Mouse (Mus musculus) stomach, postnatal 0 days (tissue): ENCODE data around the gene Cblb. TPM values are rescaled to one million over a fixed set of nuclear protein-coding genes. Genes with fewer than 3 reads are reported as not detected.

Experiments used
- ATAC-seq: fragments of 200-750 bp; cut with Nextera tagmentation; 2 replicates; pipeline ENCODE4 v1.8.0; 2017; ENCODE audit not compliant: low FRiP score, low TSS enrichment
- DNase-seq: peaks from one replicate; pipeline ENCODE4 v3.0.0-alpha.2; 2016; ENCODE audit warnings: low spot score
- H3K27ac ChIP-seq: fragments of 300-500 bp; sonication (generic); replicated peaks from 2 replicates; pipeline ENCODE4 v1.5.1; 2014; ENCODE audit warnings: mild to moderate bottlenecking, control low read depth
- H3K27me3 ChIP-seq: fragments of 300-500 bp; sonication (generic); 2 replicates; pipeline ENCODE4 v1.6.1; 2014; ENCODE audit warnings: low read length; ENCODE audit not compliant: control insufficient read depth, insufficient read depth
- H3K36me3 ChIP-seq: fragments of 300-500 bp; sonication (generic); 2 replicates; pipeline ENCODE4 v1.6.1; 2014; ENCODE audit warnings: low read length, mixed read lengths; ENCODE audit not compliant: control insufficient read depth, insufficient read depth
- H3K4me1 ChIP-seq: fragments of 300-500 bp; sonication (generic); replicated peaks from 2 replicates; pipeline ENCODE4 v1.6.1; 2014; ENCODE audit warnings: antibody characterized with exemption; ENCODE audit not compliant: control insufficient read depth, insufficient read depth
- H3K4me2 ChIP-seq: fragments of 300-500 bp; sonication (generic); replicated peaks from 2 replicates; pipeline ENCODE4 v1.6.1; 2014; ENCODE audit warnings: low read depth, mild to moderate bottlenecking, control low read depth, moderate library complexity
- H3K4me3 ChIP-seq: fragments of 300-500 bp; sonication (generic); 2 replicates; pipeline ENCODE4 v1.5.1; 2014; ENCODE audit warnings: low read depth, low read length, control low read depth
- H3K9ac ChIP-seq: fragments of 300-500 bp; sonication (generic); 2 replicates; pipeline ENCODE4 v1.6.1; 2014; ENCODE audit warnings: mild to moderate bottlenecking, low read length, control low read depth, mixed read lengths
- H3K9me3 ChIP-seq: fragments of 300-500 bp; sonication (generic); 2 replicates; pipeline ENCODE4 v1.6.1; 2016; ENCODE audit warnings: low read length; ENCODE audit not compliant: control insufficient read depth
- CTCF ChIP-seq: IDR thresholded peaks from 2 replicates; pipeline ENCODE4 v1.5.1; 2016; ENCODE audit warnings: antibody characterized with exemption, low read depth, mild to moderate bottlenecking, moderate library complexity
- EP300 ChIP-seq: optimal IDR thresholded peaks from 2 replicates; pipeline ENCODE3; 2016; ENCODE audit warnings: antibody characterized with exemption
- WGBS: fragments of 180-500 bp; shearing (Covaris S2); extraction: QIAGEN DNeasy Blood & Tissue Kit; methylation state at CpG from one replicate; pipeline ENCODE4 v1.1.7; 2014; 5-methylcytosine and 5-hydroxymethylcytosine counted together
- polyA plus RNA-seq: library from polyadenylated mRNA; unstranded; fragments of >200 nt; fragmentation: Nextera tagmentation; extraction: Ambion mirVana; gene quantifications from 2 replicates; pipeline ENCODE4 v1.2.1, GENCODE M21; 2015

Gene Cblb
- polyA plus RNA-seq, 1 experiment from 2014 or later = 4.0 TPM

GRCm38 (mm10) chr16:52060100-52060719 is 29.2 kb downstream of the Cblb start:
- 41% methylated on average over 17 of the region's 17 CpGs for WGBS

GRCm38 (mm10) chr16:52061015-52061481 is 30.0 kb downstream of the Cblb start:
- no peak for DNase-seq
- Histone ChIP-seq H3K36me3 (no peaks in the 10 kb centered on the region), H3K27me3 (no peaks in the 10 kb centered on the region), H3K4me3 (no peak overlapping the region), H3K4me1 (peaks cover 13% of the 10 kb centered on the region), H3K9me3 (no peaks in the 10 kb centered on the region), H3K27ac (no peak overlapping the region), H3K9ac (no peak overlapping the region), H3K4me2 (no peak overlapping the region)
- WGBS = 42% methylated on average over 4 of the region's 4 CpGs
- ATAC-seq = no peak
- TF ChIP-seq EP300 = no peak
- TF ChIP-seq CTCF = no peak

More at GRCm38 (mm10) chr16:52060100-52060719, 29.2 kb downstream of the Cblb start:
- H3K4me1 ChIP-seq = peaks cover 13% of the 10 kb centered on the region
- no peaks in the 10 kb centered on the region for H3K27me3 ChIP-seq
- 0 out of 2 replicates have a peak, but pooled peaks have one; percentile 38 for ATAC-seq
- no peak overlapping the region for H3K9ac ChIP-seq
- H3K4me2 ChIP-seq = peak overlapping the region; percentile 15; the same call in 1 of the 2 replicates
- H3K36me3 ChIP-seq = no peaks in the 10 kb centered on the region
- no peak for TF ChIP-seq CTCF
- no peak for TF ChIP-seq EP300
- no peak overlapping the region for H3K4me3 ChIP-seq
- H3K9me3 ChIP-seq = no peaks in the 10 kb centered on the region
- DNase-seq = no peak
- no peak overlapping the region for H3K27ac ChIP-seq

- no peak overlapping the region for H3K4me3 ChIP-seq
- H3K9me3 ChIP-seq = no peaks in the 10 kb centered on the region
- H3K4me2 ChIP-seq = no peak overlapping the region
- peaks cover 11% of the 10 kb centered on the region for H3K4me1 ChIP-seq
- no peaks in the 10 kb centered on the region for H3K27me3 ChIP-seq
- ATAC-seq = no peak
- 0 out of 2 replicates have a peak overlapping the region, but pooled peaks have one; percentile 8 for H3K27ac ChIP-seq
- WGBS = 76% methylated on average over 12 of the region's 12 CpGs
- TF ChIP-seq EP300 = no peak
- TF ChIP-seq CTCF = no peak
- no peak overlapping the region for H3K9ac ChIP-seq
- H3K36me3 ChIP-seq = no peaks in the 10 kb centered on the region
- DNase-seq = no peak
These were observed 33.5 kb downstream of the Cblb start for GRCm38 (mm10) chr16:52064309-52065105.

- Histone ChIP-seq H3K4me3 (no peak overlapping the region), H3K27ac (no peak overlapping the region), H3K36me3 (no peaks in the 10 kb centered on the region), H3K27me3 (no peaks in the 10 kb centered on the region), H3K9me3 (no peaks in the 10 kb centered on the region), H3K4me2 (no peak overlapping the region), H3K9ac (no peak overlapping the region), H3K4me1 (peaks cover 2% of the 10 kb centered on the region; the same call in 1 of the 2 replicates)
- no peak for TF ChIP-seq CTCF
- TF ChIP-seq EP300 = no peak
- DNase-seq (no peak), ATAC-seq (no peak)
- WGBS = 67% methylated on average over 10 of the region's 10 CpGs
These were observed 36.8 kb downstream of the Cblb start for GRCm38 (mm10) chr16:52067632-52068516.

- no peak overlapping the region for H3K27ac ChIP-seq
- no peak for ATAC-seq
- TF ChIP-seq CTCF = no peak
- TF ChIP-seq EP300 = no peak
- H3K4me2 ChIP-seq = no peak overlapping the region
- no peak overlapping the region for H3K9ac ChIP-seq
- no peaks in the 10 kb centered on the region for H3K27me3 ChIP-seq
- H3K9me3 ChIP-seq = no peaks in the 10 kb centered on the region
- WGBS = 86% methylated on average over 3 of the region's 3 CpGs
- no peak overlapping the region for H3K4me3 ChIP-seq
- H3K4me1 ChIP-seq = peaks cover 2% of the 10 kb centered on the region; the same call in 1 of the 2 replicates
- no peaks in the 10 kb centered on the region for H3K36me3 ChIP-seq
- no peak for DNase-seq
These were observed 37.5 kb downstream of the Cblb start for GRCm38 (mm10) chr16:52068517-52068874.
